Mouse (Mus musculus): ENCODE measurements around the gene Dio1.

The Dio1 gene

GRCm38 (mm10) chr4:107314479-107314805, 7.5 kb upstream of the Dio1 start:
- Histone ChIP-seq H3K9me3 (ENCODE audit: low read length) (no peaks in the 10 kb centered on the region), H3K36me3 (ENCODE audit: insufficient read depth, low read length) (peaks cover 22% of the 10 kb centered on the region), H3K4me1 (replicated peaks; ENCODE audit: low read depth, low read length) (peaks cover 14% of the 10 kb centered on the region), H3K27me3 (ENCODE audit: insufficient read depth, low read length) (peaks cover 2% of the 10 kb centered on the region; the same call in 1 of the 2 replicates), H3K4me3 (replicated peaks; ENCODE audit: low read length) (peak overlapping the region; percentile 85)
- TF ChIP-seq CTCF (conservative IDR thresholded peaks at IDR 0.05; ENCODE audit: low read length) (no peak), POU5F1 (IDR thresholded peaks at IDR 0.05; ENCODE audit: borderline replicate concordance, low read length) (no peak), NANOG (IDR thresholded peaks at IDR 0.05; ENCODE audit: borderline replicate concordance, low read length) (no peak)

- TF ChIP-seq CTCF (conservative IDR thresholded peaks at IDR 0.05; ENCODE audit: low read length) (no peak), NANOG (IDR thresholded peaks at IDR 0.05; ENCODE audit: borderline replicate concordance, low read length) (no peak), POU5F1 (IDR thresholded peaks at IDR 0.05; ENCODE audit: borderline replicate concordance, low read length) (no peak)
- H3K4me1 ChIP-seq (replicated peaks; ENCODE audit: low read depth, low read length) = peaks cover 14% of the 10 kb centered on the region
- peaks cover 2% of the 10 kb centered on the region; the same call in 1 of the 2 replicates for H3K27me3 ChIP-seq (ENCODE audit: insufficient read depth, low read length)
- no peaks in the 10 kb centered on the region for H3K9me3 ChIP-seq (ENCODE audit: low read length)
- H3K4me3 ChIP-seq (replicated peaks; ENCODE audit: low read length) = peak within 1 kb of the TSS; percentile 85
- H3K36me3 ChIP-seq (ENCODE audit: insufficient read depth, low read length) = peaks cover 17% of the 10 kb centered on the region
Observed at GRCm38 (mm10) chr4:107313690-107314478, 6.9 kb upstream of the Dio1 start, which contains the start of gene Yipf1. TSS of gene Yipf1 (plus strand) at chr4:107314363.

GRCm38 (mm10) chr4:107303531-107303930, 3.4 kb downstream of the Dio1 start:
- peaks cover 6% of the 10 kb centered on the region for H3K27me3 ChIP-seq (ENCODE audit: insufficient read depth, low read length)
- H3K36me3 ChIP-seq (ENCODE audit: insufficient read depth, low read length) = no peaks in the 10 kb centered on the region
- no peaks in the 10 kb centered on the region for H3K4me1 ChIP-seq (replicated peaks; ENCODE audit: low read depth, low read length)
- no peak for TF ChIP-seq CTCF (conservative IDR thresholded peaks at IDR 0.05; ENCODE audit: low read length)
- H3K9me3 ChIP-seq (ENCODE audit: low read length) = no peaks in the 10 kb centered on the region
- H3K4me3 ChIP-seq (replicated peaks; ENCODE audit: low read length) = no peak overlapping the region

- TF ChIP-seq CTCF (conservative IDR thresholded peaks at IDR 0.05; ENCODE audit: low read length) (no peak), POU5F1 (IDR thresholded peaks at IDR 0.05; ENCODE audit: borderline replicate concordance, low read length) (no peak), NANOG (IDR thresholded peaks at IDR 0.05; ENCODE audit: borderline replicate concordance, low read length) (no peak)
- Histone ChIP-seq H3K27me3 (ENCODE audit: insufficient read depth, low read length) (peaks cover 6% of the 10 kb centered on the region), H3K4me1 (replicated peaks; ENCODE audit: low read depth, low read length) (no peaks in the 10 kb centered on the region), H3K36me3 (ENCODE audit: insufficient read depth, low read length) (no peaks in the 10 kb centered on the region), H3K4me3 (replicated peaks; ENCODE audit: low read length) (no peak overlapping the region), H3K9me3 (ENCODE audit: low read length) (no peaks in the 10 kb centered on the region)
Observed at GRCm38 (mm10) chr4:107302832-107303231, 4.1 kb downstream of the Dio1 start.

- H3K9me3 ChIP-seq (ENCODE audit: low read length) = no peaks in the 10 kb centered on the region
- H3K36me3 ChIP-seq (ENCODE audit: insufficient read depth, low read length) = no peaks in the 10 kb centered on the region
- TF ChIP-seq CTCF (conservative IDR thresholded peaks at IDR 0.05; ENCODE audit: low read length) (no peak), POU5F1 (IDR thresholded peaks at IDR 0.05; ENCODE audit: borderline replicate concordance, low read length) (no peak), NANOG (IDR thresholded peaks at IDR 0.05; ENCODE audit: borderline replicate concordance, low read length) (no peak)
- no peaks in the 10 kb centered on the region for H3K4me1 ChIP-seq (replicated peaks; ENCODE audit: low read depth, low read length)
- peaks cover 6% of the 10 kb centered on the region for H3K27me3 ChIP-seq (ENCODE audit: insufficient read depth, low read length)
- H3K4me3 ChIP-seq (replicated peaks; ENCODE audit: low read length) = no peak overlapping the region
Observed at GRCm38 (mm10) chr4:107302221-107302620, 4.7 kb downstream of the Dio1 start.

DNA sequence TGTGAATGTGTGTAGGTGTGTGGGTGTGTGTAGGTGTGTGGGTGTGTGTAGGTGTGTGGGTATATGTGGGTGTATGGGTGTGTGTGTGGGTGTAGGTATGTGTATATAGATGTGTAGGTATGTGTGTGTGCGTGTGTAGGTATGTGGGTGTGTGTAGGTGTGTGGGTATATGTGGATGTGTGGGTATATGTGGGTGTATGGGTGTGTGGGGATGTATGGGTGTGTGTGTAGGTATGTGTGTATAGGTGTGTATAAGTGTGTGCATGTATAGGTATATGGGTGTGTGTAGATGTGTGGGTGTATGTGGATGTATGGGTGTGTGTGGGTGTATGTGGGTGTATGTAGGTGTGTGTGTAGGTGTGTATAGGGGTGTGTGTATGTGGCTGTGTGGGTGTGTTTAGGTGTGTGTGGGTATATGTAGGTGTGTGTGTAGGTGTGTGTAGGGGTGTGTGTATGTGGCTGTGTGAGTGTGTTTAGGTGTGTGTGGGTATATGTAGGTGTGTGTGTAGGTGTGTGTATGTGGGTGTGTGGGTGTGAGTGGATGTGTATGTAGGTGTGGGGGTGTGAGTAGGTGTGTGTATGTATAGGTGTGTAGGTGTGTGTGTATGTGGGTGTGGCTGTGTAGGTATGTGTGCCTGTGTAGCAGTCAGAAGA, 5.9 kb downstream of the Dio1 start:
- Histone ChIP-seq H3K4me3 (replicated peaks; ENCODE audit: low read length) (no peak overlapping the region), H3K36me3 (ENCODE audit: insufficient read depth, low read length) (no peaks in the 10 kb centered on the region), H3K27me3 (ENCODE audit: insufficient read depth, low read length) (no peaks in the 10 kb centered on the region), H3K4me1 (replicated peaks; ENCODE audit: low read depth, low read length) (no peaks in the 10 kb centered on the region), H3K9me3 (ENCODE audit: low read length) (no peaks in the 10 kb centered on the region)
- TF ChIP-seq POU5F1 (IDR thresholded peaks at IDR 0.05; ENCODE audit: borderline replicate concordance, low read length) = no peak
- TF ChIP-seq NANOG (IDR thresholded peaks at IDR 0.05; ENCODE audit: borderline replicate concordance, low read length) = no peak

- H3K27me3 ChIP-seq (ENCODE audit: insufficient read depth, low read length) = no peaks in the 10 kb centered on the region
- TF ChIP-seq CTCF (conservative IDR thresholded peaks at IDR 0.05; ENCODE audit: low read length) = no peak
- no peak for TF ChIP-seq NANOG (IDR thresholded peaks at IDR 0.05; ENCODE audit: borderline replicate concordance, low read length)
- H3K9me3 ChIP-seq (ENCODE audit: low read length) = no peaks in the 10 kb centered on the region
- H3K36me3 ChIP-seq (ENCODE audit: insufficient read depth, low read length) = no peaks in the 10 kb centered on the region
- H3K4me3 ChIP-seq (replicated peaks; ENCODE audit: low read length) = no peak overlapping the region
- no peaks in the 10 kb centered on the region for H3K4me1 ChIP-seq (replicated peaks; ENCODE audit: low read depth, low read length)
Observed at GRCm38 (mm10) chr4:107300371-107300770, 6.6 kb downstream of the Dio1 start.

DNA sequence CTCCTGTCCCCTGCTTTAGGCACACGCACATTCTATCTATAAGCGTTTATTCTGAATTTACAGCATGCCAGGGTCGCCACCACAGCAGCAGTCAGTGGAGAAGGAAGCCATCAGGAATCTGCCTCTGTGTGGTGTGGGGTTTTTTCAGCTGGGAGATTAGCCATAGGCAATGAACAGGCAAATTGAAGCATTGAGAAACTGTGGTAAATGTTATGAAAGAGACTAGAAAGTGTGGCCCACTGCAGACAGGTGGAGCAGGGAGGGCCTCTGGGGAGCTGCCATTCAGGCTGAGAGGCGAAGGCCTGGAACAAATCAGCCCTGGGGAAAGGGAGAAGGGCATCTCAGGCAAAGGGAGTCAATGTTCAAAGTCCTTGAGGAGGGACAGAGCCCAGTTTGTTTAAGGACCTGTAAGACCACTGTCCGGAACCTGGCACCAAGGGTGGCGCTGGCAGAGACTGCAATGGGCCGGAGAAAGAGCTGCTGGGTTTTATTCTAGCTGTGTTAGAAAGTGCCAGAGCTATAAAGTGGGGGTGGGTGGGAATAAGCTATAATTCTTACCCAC, 7.1 kb downstream of the Dio1 start:
- TF ChIP-seq CTCF (conservative IDR thresholded peaks at IDR 0.05; ENCODE audit: low read length) (no peak), POU5F1 (IDR thresholded peaks at IDR 0.05; ENCODE audit: borderline replicate concordance, low read length) (no peak), NANOG (IDR thresholded peaks at IDR 0.05; ENCODE audit: borderline replicate concordance, low read length) (no peak)
- Histone ChIP-seq H3K9me3 (ENCODE audit: low read length) (no peaks in the 10 kb centered on the region), H3K4me3 (replicated peaks; ENCODE audit: low read length) (no peak overlapping the region), H3K36me3 (ENCODE audit: insufficient read depth, low read length) (no peaks in the 10 kb centered on the region), H3K27me3 (ENCODE audit: insufficient read depth, low read length) (peaks cover 3% of the 10 kb centered on the region), H3K4me1 (replicated peaks; ENCODE audit: low read depth, low read length) (no peaks in the 10 kb centered on the region)
